Mouse (Mus musculus) ES-Bruce4 (cell line): Measurements from ENCODE around the gene Ccdc106. TPM values are rescaled to one million over a fixed set of nuclear protein-coding genes. Genes with fewer than 3 reads are reported as not detected.
A peak's percentile ranks its signal among the peaks of the same experiment; 100 is the strongest.

ENCODE experiments used
- H3K27ac ChIP-seq: 2 replicates; pipeline ENCODE4 v1.5.1; 2012; ENCODE audit warnings: low read length, inconsistent platforms; ENCODE audit not compliant: insufficient read depth
- H3K27me3 ChIP-seq: 2 replicates; pipeline ENCODE4 v1.6.1; 2012; ENCODE audit warnings: mild to moderate bottlenecking, low read length, inconsistent platforms; ENCODE audit not compliant: control insufficient read depth, poor library complexity, insufficient read depth, severe bottlenecking
- H3K36me3 ChIP-seq: 2 replicates; pipeline ENCODE4 v1.6.1; 2012; ENCODE audit warnings: inconsistent platforms, mild to moderate bottlenecking, low read length, moderate library complexity; ENCODE audit not compliant: control insufficient read depth, poor library complexity, insufficient read depth, severe bottlenecking
- H3K4me1 ChIP-seq: one replicate; pipeline ENCODE4 v1.8.1; 2011; ENCODE audit warnings: low read length; ENCODE audit not compliant: control insufficient read depth, insufficient read depth
- H3K4me3 ChIP-seq: 2 replicates; pipeline ENCODE4 v1.5.1; 2011; ENCODE audit warnings: low read depth, mild to moderate bottlenecking, low read length
- H3K9ac ChIP-seq: 2 replicates; pipeline ENCODE4 v1.6.1; 2012; ENCODE audit warnings: low read depth, mild to moderate bottlenecking, inconsistent platforms; ENCODE audit not compliant: poor library complexity, severe bottlenecking
- H3K9me3 ChIP-seq: replicated peaks from 2 replicates; pipeline ENCODE4 v1.6.1; 2012; ENCODE audit warnings: mild to moderate bottlenecking, low read length, inconsistent platforms; ENCODE audit not compliant: control insufficient read depth, poor library complexity, insufficient read depth, severe bottlenecking
- CTCF ChIP-seq: IDR thresholded peaks from one replicate; pipeline ENCODE4 v1.8.1; 2011; ENCODE audit warnings: low read depth, low read length
- EP300 ChIP-seq: IDR thresholded peaks from 2 replicates; pipeline ENCODE4 v1.6.1; 2011; ENCODE audit warnings: low read depth, low read length; ENCODE audit not compliant: insufficient read depth
- POLR2A ChIP-seq: IDR thresholded peaks from one replicate; pipeline ENCODE4 v1.8.1; 2011; ENCODE audit warnings: low read length; ENCODE audit not compliant: insufficient read depth
- polyA plus RNA-seq: library from polyadenylated mRNA; stranded (reverse); fragments of >200 nt; gene quantifications from 2 replicates; pipeline ENCODE4 v1.2.4, GENCODE M21; 2011; ENCODE audit warnings: low read depth; ENCODE audit not compliant: missing spikeins, insufficient read depth, insufficient read length

The Ccdc106 gene
- polyA plus RNA-seq, 1 experiment: 5.7 TPM

GRCm38 (mm10) chr7:5020685-5021084 lies 332 bp downstream of the Ccdc106 start:
- Histone ChIP-seq H3K27me3 (no peaks in the 10 kb centered on the region), H3K4me1 (peaks cover 3% of the 10 kb centered on the region), H3K36me3 (peaks cover 2% of the 10 kb centered on the region; the same call in 1 of the 2 replicates), H3K4me3 (peak overlapping the region; percentile 79), H3K9me3 (no peaks in the 10 kb centered on the region), H3K27ac (peak overlapping the region; percentile 65), H3K9ac (peak overlapping the region; percentile 98)
- no peak for TF ChIP-seq EP300
- TF ChIP-seq CTCF: no peak
- TF ChIP-seq POLR2A: no peak

GRCm38 (mm10) chr7:5021197-5021596 lies 844 bp downstream of the Ccdc106 start:
- peaks cover 3% of the 10 kb centered on the region for H3K4me1 ChIP-seq
- no peak for TF ChIP-seq POLR2A
- no peak for TF ChIP-seq CTCF
- H3K9ac ChIP-seq: peak overlapping the region; percentile 98
- no peaks in the 10 kb centered on the region for H3K9me3 ChIP-seq
- no peaks in the 10 kb centered on the region for H3K27me3 ChIP-seq
- H3K4me3 ChIP-seq: peak overlapping the region; percentile 79
- H3K27ac ChIP-seq: no peak overlapping the region
- peaks cover 2% of the 10 kb centered on the region; the same call in 1 of the 2 replicates for H3K36me3 ChIP-seq

- Histone ChIP-seq H3K36me3 (no peaks in the 10 kb centered on the region), H3K27me3 (no peaks in the 10 kb centered on the region), H3K9ac (no peak overlapping the region), H3K4me1 (no peaks in the 10 kb centered on the region), H3K9me3 (no peaks in the 10 kb centered on the region), H3K27ac (no peak overlapping the region), H3K4me3 (peak overlapping the region; percentile 59)
- TF ChIP-seq EP300 (no peak), POLR2A (no peak), CTCF (no peak)
Measured at GRCm38 (mm10) chr7:5029543-5029942, 9.2 kb downstream of the Ccdc106 start.

GRCm38 (mm10) chr7:5029946-5030345 lies 9.6 kb downstream of the Ccdc106 start:
- Histone ChIP-seq H3K27ac (no peak overlapping the region), H3K4me1 (no peaks in the 10 kb centered on the region), H3K27me3 (no peaks in the 10 kb centered on the region), H3K9me3 (no peaks in the 10 kb centered on the region), H3K36me3 (no peaks in the 10 kb centered on the region), H3K4me3 (peak overlapping the region; percentile 59), H3K9ac (peak overlapping the region; percentile 41)
- TF ChIP-seq POLR2A (no peak), EP300 (no peak), CTCF (no peak)

GRCm38 (mm10) chr7:5030554-5031275 lies 10.4 kb downstream of the Ccdc106 start:
- Histone ChIP-seq H3K9ac (peak overlapping the region; percentile 41), H3K36me3 (no peaks in the 10 kb centered on the region), H3K27me3 (no peaks in the 10 kb centered on the region), H3K9me3 (no peaks in the 10 kb centered on the region), H3K4me3 (peak overlapping the region; percentile 59), H3K27ac (no peak overlapping the region), H3K4me1 (no peaks in the 10 kb centered on the region)
- 0 out of 2 replicates have a peak, but pooled peaks have one; percentile 14 for TF ChIP-seq EP300
- no peak for TF ChIP-seq POLR2A
- TF ChIP-seq CTCF: peak; percentile 2

- Histone ChIP-seq H3K9me3 (no peaks in the 10 kb centered on the region), H3K27me3 (no peaks in the 10 kb centered on the region), H3K4me3 (peak overlapping the region; percentile 59), H3K4me1 (no peaks in the 10 kb centered on the region), H3K27ac (no peak overlapping the region), H3K9ac (peak overlapping the region; percentile 41), H3K36me3 (no peaks in the 10 kb centered on the region)
- no peak for TF ChIP-seq POLR2A
- TF ChIP-seq EP300: no peak
- TF ChIP-seq CTCF: no peak
Measured at GRCm38 (mm10) chr7:5031496-5031895, 11.1 kb downstream of the Ccdc106 start.
